Mouse (Mus musculus) myocyte (in vitro differentiated cells): ENCODE measurements at regions not wholly inside any gene's neighbourhood (a gene's known extent, or its start where the extent isn't known, plus 50 kb on each side); places are given as distances from the start of the nearest gene placed in this dataset.

ENCODE experiments used
- H3K27me3 ChIP-seq: one replicate; pipeline ENCODE4 v1.6.1; 2011; ENCODE audit not compliant: control insufficient read depth, insufficient read depth, insufficient read length
- H3K36me3 ChIP-seq: one replicate; pipeline ENCODE4 v1.6.1; 2011; ENCODE audit not compliant: control insufficient read depth, insufficient read depth
- H3K4me2 ChIP-seq: one replicate; pipeline ENCODE4 v1.6.1; 2011; ENCODE audit warnings: low read depth, control low read depth
- H3K4me3 ChIP-seq: one replicate; pipeline ENCODE4 v1.5.1; 2011; ENCODE audit warnings: mild to moderate bottlenecking, control low read depth, moderate library complexity
- H3K79me2 ChIP-seq: one replicate; pipeline ENCODE4 v1.6.1; 2011; ENCODE audit not compliant: control insufficient read depth, insufficient read depth
- H3ac ChIP-seq: one replicate; pipeline ENCODE4 v1.6.1; 2011; ENCODE audit not compliant: control insufficient read depth, insufficient read length
- CEBPB ChIP-seq: IDR thresholded peaks from 2 replicates; pipeline ENCODE4 v1.6.1; 2011; ENCODE audit warnings: mild to moderate bottlenecking, moderate library complexity; ENCODE audit not compliant: poor library complexity, insufficient read depth, severe bottlenecking
- E2F4 ChIP-seq: IDR thresholded peaks from one replicate; pipeline ENCODE4 v1.6.1; 2011; ENCODE audit warnings: mild to moderate bottlenecking, control low read depth, moderate library complexity; ENCODE audit not compliant: insufficient read depth
- MAX ChIP-seq: IDR thresholded peaks from one replicate; pipeline ENCODE4 v1.6.1; 2011; ENCODE audit warnings: low read depth, mild to moderate bottlenecking, control low read depth
- MYOD1 ChIP-seq, 3 experiments: IDR thresholded peaks; one replicate each; pipeline ENCODE4 v1.6.1; 2011; ENCODE audit warnings: control low read depth in 2 of 3, low read depth in 2 of 3, mild to moderate bottlenecking in 2 of 3, moderate library complexity in 1 of 3; ENCODE audit not compliant: insufficient read length in 2 of 3, control insufficient read depth in 1 of 3
- MYOG ChIP-seq, 3 experiments: IDR thresholded peaks; one replicate each; pipeline ENCODE4 v1.6.1; 2011; ENCODE audit warnings: control low read depth in 2 of 3, low read depth in 2 of 3, mild to moderate bottlenecking in 2 of 3; ENCODE audit not compliant: insufficient read length in 2 of 3, control insufficient read depth in 1 of 3, insufficient read depth in 1 of 3
- POLR2A ChIP-seq: IDR thresholded peaks from one replicate; pipeline ENCODE4 v1.6.1; 2011; ENCODE audit warnings: low read depth, mild to moderate bottlenecking, control low read depth, moderate library complexity; ENCODE audit not compliant: insufficient read length
- POLR2AphosphoS2 ChIP-seq: IDR thresholded peaks from one replicate; pipeline ENCODE4 v1.6.1; 2011; ENCODE audit warnings: low read depth, control low read depth; ENCODE audit not compliant: insufficient read length
- REST ChIP-seq: IDR thresholded peaks from one replicate; pipeline ENCODE4 v1.6.1; 2011; ENCODE audit warnings: mild to moderate bottlenecking, control low read depth, moderate library complexity; ENCODE audit not compliant: insufficient read depth, insufficient read length
- SRF ChIP-seq: IDR thresholded peaks from one replicate; pipeline ENCODE4 v1.6.1; 2011; ENCODE audit warnings: low read depth; ENCODE audit not compliant: control insufficient read depth, insufficient read length
- TCF12 ChIP-seq: IDR thresholded peaks from one replicate; pipeline ENCODE4 v1.6.1; 2011; ENCODE audit warnings: mild to moderate bottlenecking, control low read depth; ENCODE audit not compliant: poor library complexity, insufficient read depth, severe bottlenecking
- TCF3 ChIP-seq: IDR thresholded peaks from one replicate; pipeline ENCODE4 v1.6.1; 2011; ENCODE audit warnings: low read depth, control low read depth; ENCODE audit not compliant: insufficient read length
- USF1 ChIP-seq: IDR thresholded peaks from one replicate; pipeline ENCODE4 v1.6.1; 2011; ENCODE audit warnings: low read depth, mild to moderate bottlenecking, control low read depth, moderate library complexity

- no peaks in the 10 kb centered on the region for H3K27me3 ChIP-seq
- H3K4me3 ChIP-seq = no peak overlapping the region
- no peaks in the 10 kb centered on the region for H3K79me2 ChIP-seq
- no peak overlapping the region for H3ac ChIP-seq
- no peaks in the 10 kb centered on the region for H3K36me3 ChIP-seq
- TF ChIP-seq MYOD1 (IDR thresholded peaks at IDR 0.05; ENCODE audit: control insufficient read depth in 1 of 3, insufficient read length in 2 of 3, low read depth in 2 of 3) (no peak), SRF (no peak), POLR2AphosphoS2 (no peak), E2F4 (no peak), REST (no peak), MAX (no peak), MYOG (IDR thresholded peaks at IDR 0.05; ENCODE audit: control insufficient read depth in 1 of 3, insufficient read depth in 1 of 3, insufficient read length in 2 of 3, low read depth in 2 of 3) (no peak), CEBPB (no peak), USF1 (no peak), POLR2A (no peak), TCF12 (no peak), TCF3 (no peak)
- H3K4me2 ChIP-seq = no peak overlapping the region
Measured at GRCm38 (mm10) chr11:71414403-71415140, 184.0 kb upstream of the Nlrp1b start.

DNA sequence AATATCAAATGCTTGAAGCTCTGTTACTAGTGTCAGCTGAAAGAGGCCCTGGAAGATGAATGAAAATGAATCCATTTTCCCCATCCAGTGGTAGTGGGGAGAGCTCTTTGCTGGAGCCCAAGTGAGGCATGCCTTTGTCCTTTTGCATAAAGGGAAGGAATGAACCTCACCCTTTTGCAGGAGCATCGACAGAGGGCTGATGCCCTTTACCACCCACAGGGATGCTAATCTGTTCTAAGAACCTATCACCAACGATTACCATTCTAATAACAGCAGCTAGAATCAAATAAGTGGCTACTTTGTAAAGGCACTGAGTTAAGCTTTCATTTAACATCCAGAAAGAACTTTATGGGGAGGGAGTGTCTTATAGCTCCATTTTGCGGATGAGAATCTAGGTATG is 184.9 kb upstream of the Nlrp1b start:
- Histone ChIP-seq H3K4me2 (no peak overlapping the region), H3K36me3 (no peaks in the 10 kb centered on the region), H3ac (no peak overlapping the region), H3K79me2 (no peaks in the 10 kb centered on the region), H3K4me3 (no peak overlapping the region), H3K27me3 (no peaks in the 10 kb centered on the region)
- TF ChIP-seq TCF12 (no peak), TCF3 (no peak), REST (no peak), CEBPB (no peak), USF1 (no peak), E2F4 (no peak), MYOG (IDR thresholded peaks at IDR 0.05; ENCODE audit: control insufficient read depth in 1 of 3, insufficient read depth in 1 of 3, insufficient read length in 2 of 3, low read depth in 2 of 3) (no peak), POLR2AphosphoS2 (no peak), POLR2A (no peak), MYOD1 (IDR thresholded peaks at IDR 0.05; ENCODE audit: control insufficient read depth in 1 of 3, insufficient read length in 2 of 3, low read depth in 2 of 3) (no peak), SRF (no peak), MAX (no peak)

GRCm38 (mm10) chr11:71422291-71422840 is 191.8 kb upstream of the Nlrp1b start:
- no peaks in the 10 kb centered on the region for H3K27me3 ChIP-seq
- H3K36me3 ChIP-seq = no peaks in the 10 kb centered on the region
- no peak overlapping the region for H3ac ChIP-seq
- H3K4me3 ChIP-seq = no peak overlapping the region
- H3K79me2 ChIP-seq = no peaks in the 10 kb centered on the region
- H3K4me2 ChIP-seq = no peak overlapping the region
- TF ChIP-seq SRF = no peak
- no peak for TF ChIP-seq USF1
- no peak for TF ChIP-seq TCF12
- TF ChIP-seq POLR2A = no peak
- TF ChIP-seq E2F4 = no peak
- TF ChIP-seq MYOD1 (IDR thresholded peaks at IDR 0.05; ENCODE audit: control insufficient read depth in 1 of 3, insufficient read length in 2 of 3, low read depth in 2 of 3) = no peak
- TF ChIP-seq MYOG (IDR thresholded peaks at IDR 0.05; ENCODE audit: control insufficient read depth in 1 of 3, insufficient read depth in 1 of 3, insufficient read length in 2 of 3, low read depth in 2 of 3) = no peak
- no peak for TF ChIP-seq MAX
- no peak for TF ChIP-seq CEBPB
- no peak for TF ChIP-seq REST
- no peak for TF ChIP-seq POLR2AphosphoS2
- TF ChIP-seq TCF3 = no peak

- TF ChIP-seq CEBPB = no peak
- no peak for TF ChIP-seq MYOD1 (IDR thresholded peaks at IDR 0.05; ENCODE audit: control insufficient read depth in 1 of 3, insufficient read length in 2 of 3, low read depth in 2 of 3)
- TF ChIP-seq POLR2AphosphoS2 = no peak
- no peak for TF ChIP-seq E2F4
- no peak for TF ChIP-seq POLR2A
- H3K27me3 ChIP-seq = no peaks in the 10 kb centered on the region
- no peaks in the 10 kb centered on the region for H3K36me3 ChIP-seq
Measured at GRCm38 (mm10) chr11:71423242-71423641, 192.7 kb upstream of the Nlrp1b start.

More at GRCm38 (mm10) chr11:71423242-71423641, 192.7 kb upstream of the Nlrp1b start:
- Histone ChIP-seq H3K4me3 (no peak overlapping the region), H3ac (no peak overlapping the region), H3K4me2 (no peak overlapping the region), H3K79me2 (no peaks in the 10 kb centered on the region)
